Mouse (Mus musculus) retina, postnatal 1 day (tissue): ENCODE measurements around the gene Zfp423.

Source experiments
- DNase-seq: peaks from one replicate; pipeline ENCODE4 v3.0.0-alpha.2; 2012

The Zfp423 gene

DNA sequence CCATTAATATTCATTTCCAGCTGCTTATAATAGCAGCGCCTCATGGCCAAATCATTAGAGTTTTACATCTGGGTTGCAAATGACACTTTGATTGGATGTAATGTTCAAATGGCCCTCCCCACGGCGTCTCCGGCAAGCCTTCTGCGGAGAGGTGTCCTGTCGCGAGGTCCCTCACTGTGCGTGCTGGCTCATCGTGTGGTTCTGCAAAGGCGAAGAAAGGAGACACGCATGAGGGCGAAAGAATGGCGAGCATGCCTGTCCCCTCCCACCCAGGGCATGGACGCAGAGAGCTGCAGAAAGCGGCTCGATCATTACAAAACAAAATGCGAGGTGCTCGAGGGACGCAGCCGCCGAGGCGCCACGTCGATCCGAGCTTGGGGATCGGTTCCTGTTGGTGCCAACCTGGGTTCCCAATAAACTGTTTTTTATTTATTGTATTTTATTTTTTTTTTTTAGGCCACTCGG, 297.1 kb downstream of the Zfp423 start:
- DNase-seq = peak; percentile 56

GRCm38 (mm10) chr8:87660916-87661910, 298.2 kb downstream of the Zfp423 start:
- peak; percentile 69 for DNase-seq

- DNase-seq = peak; percentile 67
These were observed 299.1 kb downstream of the Zfp423 start for GRCm38 (mm10) chr8:87660029-87660915.

DNA sequence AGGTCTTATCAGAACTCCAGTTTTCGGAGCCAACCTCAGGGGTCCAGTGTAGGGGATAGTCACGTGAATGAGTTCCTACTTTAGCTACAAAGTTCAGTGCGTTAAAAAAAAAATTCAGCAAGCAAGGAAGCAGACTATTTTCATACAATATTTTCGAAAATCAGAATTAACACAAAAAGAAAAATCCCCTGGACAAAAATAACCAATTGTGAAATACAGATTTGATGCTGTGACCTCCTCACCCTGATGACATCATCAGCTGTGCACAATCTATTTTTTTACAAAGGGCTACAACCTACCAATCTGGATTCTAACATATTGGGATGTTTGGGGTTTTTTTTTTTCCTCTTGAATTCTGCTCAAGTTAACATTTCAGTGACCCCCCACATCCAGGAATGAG, 301.9 kb downstream of the Zfp423 start:
- DNase-seq = no peak

DNA sequence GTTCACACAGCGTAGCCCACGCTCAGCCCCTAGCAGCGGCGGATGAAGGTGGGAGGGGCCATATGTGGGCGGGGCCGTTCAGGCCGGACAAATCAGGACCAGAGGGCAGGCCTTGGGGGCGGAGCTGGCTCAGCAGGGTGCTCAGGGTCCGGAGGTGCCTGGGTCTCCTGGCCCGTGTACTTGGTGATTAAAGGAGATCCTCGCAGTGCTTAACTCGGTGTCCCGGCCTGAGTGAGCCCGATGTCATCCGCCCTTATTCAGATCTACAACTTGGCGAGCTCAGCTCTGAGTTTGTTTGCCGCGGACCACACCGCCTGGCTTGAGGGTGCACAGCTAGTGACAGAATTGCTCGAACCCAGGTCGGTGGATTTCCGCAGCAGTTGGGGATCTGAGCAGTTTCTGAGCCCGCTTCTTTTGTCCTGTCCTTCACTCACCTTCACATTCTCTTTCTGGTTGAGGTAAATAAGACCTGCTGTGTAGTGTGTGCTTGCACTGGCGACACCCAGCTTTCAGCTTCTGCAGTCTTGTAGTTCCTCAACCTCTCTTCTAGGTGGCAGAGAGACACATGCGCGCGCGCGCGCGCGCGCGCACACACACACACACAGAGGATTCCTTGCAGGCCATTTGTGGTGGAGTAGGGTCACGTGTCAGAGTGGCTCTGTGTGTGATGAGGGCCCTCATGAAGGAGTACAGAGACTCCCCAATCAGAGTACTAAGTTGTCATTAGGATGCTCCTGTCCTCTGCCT, 302.7 kb downstream of the Zfp423 start:
- peak; percentile 90 for DNase-seq

GRCm38 (mm10) chr8:87655946-87656345, 303.4 kb downstream of the Zfp423 start:
- DNase-seq = no peak

GRCm38 (mm10) chr8:87647781-87648180, 311.6 kb downstream of the Zfp423 start:
- DNase-seq = no peak

DNA sequence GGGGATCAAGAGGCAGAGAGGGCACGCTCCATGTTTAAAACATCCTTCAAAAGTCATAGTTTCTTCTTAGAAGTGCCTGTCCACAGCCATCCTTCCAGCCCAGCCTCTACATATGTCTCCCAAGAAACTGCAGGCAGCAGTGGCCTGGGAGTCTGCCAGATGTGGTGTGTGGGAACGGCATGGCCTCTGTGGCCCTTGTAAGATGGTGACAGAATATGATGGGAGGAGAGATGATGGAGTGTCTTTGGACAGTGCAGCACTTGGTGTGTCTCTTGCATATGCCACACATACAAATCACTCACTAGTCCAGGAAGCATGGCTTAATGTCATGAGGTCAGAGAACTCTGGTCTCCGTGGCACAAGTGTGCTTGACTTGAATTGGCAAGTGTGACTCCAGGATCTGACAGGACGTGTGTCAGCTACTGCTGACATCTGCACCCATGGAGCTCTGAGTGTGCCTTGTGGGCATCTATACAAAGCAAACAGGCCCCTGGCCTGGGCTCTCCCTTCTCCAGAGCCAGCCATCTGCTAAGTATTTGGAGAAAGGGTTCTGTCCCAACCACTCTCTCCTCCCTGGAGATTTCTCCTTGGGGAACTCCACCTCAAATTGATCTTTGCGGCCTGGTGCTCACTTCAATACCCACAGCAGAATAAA, 313.4 kb downstream of the Zfp423 start:
- no peak for DNase-seq

GRCm38 (mm10) chr8:87645371-87645770, 314.0 kb downstream of the Zfp423 start:
- peak; percentile 44 for DNase-seq

GRCm38 (mm10) chr8:87640930-87641329, 318.5 kb downstream of the Zfp423 start:
- DNase-seq = peak; percentile 78

GRCm38 (mm10) chr8:87636226-87636742, 323.1 kb downstream of the Zfp423 start:
- DNase-seq = no peak

DNA sequence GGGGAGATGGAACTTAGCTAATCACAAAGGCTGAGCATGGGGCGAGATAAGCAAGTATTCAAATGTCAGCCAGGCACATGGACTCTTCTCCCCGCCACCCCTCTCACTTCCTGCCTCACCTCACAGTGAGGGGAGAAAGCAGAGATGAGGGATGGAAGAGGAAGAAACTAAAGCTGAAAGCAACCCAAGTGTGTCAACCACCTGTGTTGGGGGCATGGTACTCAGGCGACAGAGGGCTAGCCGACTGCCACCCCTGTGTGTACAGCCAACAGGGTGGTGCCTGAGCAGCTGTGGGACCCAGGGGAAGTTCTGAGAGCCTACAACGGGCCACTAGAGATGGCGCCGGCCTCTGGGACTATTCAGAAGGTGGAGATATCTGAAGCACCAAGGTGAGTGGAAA, 327.6 kb downstream of the Zfp423 start:
- DNase-seq = no peak

GRCm38 (mm10) chr8:87629656-87630055, 329.7 kb downstream of the Zfp423 start:
- no peak for DNase-seq

GRCm38 (mm10) chr8:87621181-87621580, 338.2 kb downstream of the Zfp423 start:
- no peak for DNase-seq

DNA sequence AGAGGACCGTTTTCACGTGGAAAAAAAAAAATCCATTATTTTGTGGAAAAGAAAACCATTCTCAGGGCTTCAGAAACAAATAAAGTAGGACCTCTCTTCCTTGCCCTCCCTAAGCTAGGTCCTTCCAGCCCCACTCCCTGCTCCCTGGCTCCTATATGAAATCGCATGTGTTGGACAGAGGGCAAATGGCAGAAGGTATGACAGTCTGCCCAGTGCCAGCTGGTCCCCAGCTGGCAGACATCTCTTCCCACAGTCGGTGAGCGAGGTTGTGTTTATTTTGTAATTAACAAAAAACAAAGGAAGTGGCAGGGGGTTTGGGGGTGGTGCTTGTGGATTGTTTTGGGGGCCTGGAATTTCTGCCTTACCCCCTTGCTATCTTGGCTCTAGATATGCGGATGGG, 339.2 kb downstream of the Zfp423 start:
- DNase-seq = no peak

- DNase-seq = no peak
These were observed 339.9 kb downstream of the Zfp423 start for GRCm38 (mm10) chr8:87619529-87619928.

DNA sequence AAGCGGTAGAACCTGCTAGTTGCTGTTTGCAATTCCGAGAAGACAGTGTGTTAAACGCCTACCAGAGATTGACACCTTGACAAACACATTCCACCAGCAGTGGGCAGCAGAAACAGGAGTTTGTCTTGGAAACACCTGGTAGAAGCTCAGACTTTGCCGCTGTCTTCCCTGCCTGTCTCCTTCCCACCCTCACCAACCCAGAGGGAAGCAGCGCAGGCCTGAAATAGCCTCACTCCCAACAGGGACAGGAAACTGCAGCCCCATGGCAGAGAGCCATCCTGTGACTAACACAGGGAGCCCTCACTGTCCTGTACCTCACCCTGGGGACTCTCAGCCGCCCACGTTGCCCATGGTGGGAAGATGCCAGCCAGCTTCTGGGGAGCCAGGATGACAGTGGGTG, 340.3 kb downstream of the Zfp423 start:
- no peak for DNase-seq

DNA sequence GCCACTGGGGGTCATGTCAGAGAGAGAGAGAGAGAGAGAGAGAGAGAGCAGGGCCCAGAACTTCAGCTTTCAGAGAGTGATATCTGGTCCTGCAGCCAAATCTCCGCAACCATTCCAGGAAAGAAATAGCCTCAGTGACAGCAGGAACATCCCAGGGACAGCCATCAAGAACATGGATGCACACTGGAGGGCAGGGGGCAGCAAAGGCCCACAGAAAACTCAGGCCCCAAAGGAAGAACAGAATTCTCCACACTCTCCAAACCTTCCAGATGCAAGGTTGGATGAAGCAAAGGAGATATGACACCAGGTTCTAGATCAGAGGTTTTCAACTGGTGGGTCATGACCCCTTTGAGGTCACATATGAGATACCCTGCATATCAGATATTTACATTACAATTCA, 345.7 kb downstream of the Zfp423 start:
- DNase-seq = peak; percentile 23
